Mouse (Mus musculus) heart, adult 18-20 months (tissue): ENCODE measurements around the gene Kcnip4. TPM values are rescaled to one million over a fixed set of nuclear protein-coding genes. Genes with fewer than 3 reads are reported as not detected.

Source experiments
- DNase-seq, 2 experiments: peaks; one replicate each; pipeline ENCODE4 v3.0.0; 2021 to 2022; ENCODE audit warnings: mixed read lengths in 1 of 2
- total RNA-seq, 2 experiments: library from RNA; stranded (reverse); gene quantifications; 2 replicates each; pipeline ENCODE4 v1.2.3; 2021

Gene Kcnip4
- total RNA-seq, 2 experiments from 2014 or later, result 0.35 TPM; not detected in 1

- no peak for DNase-seq
Measured at GRCm38 (mm10) chr5:48551753-48552152, 973.0 kb downstream of the Kcnip4 start.

- no peak for DNase-seq
Measured at GRCm38 (mm10) chr5:48545825-48546224, 978.9 kb downstream of the Kcnip4 start.

GRCm38 (mm10) chr5:48544784-48545734 lies 979.6 kb downstream of the Kcnip4 start:
- no peak for DNase-seq

GRCm38 (mm10) chr5:48518035-48518434 lies 1006.7 kb downstream of the Kcnip4 start:
- no peak for DNase-seq

GRCm38 (mm10) chr5:48513354-48513753 lies 1011.4 kb downstream of the Kcnip4 start:
- DNase-seq, result no peak

GRCm38 (mm10) chr5:48511357-48511756 lies 1013.4 kb downstream of the Kcnip4 start:
- DNase-seq, result no peak

GRCm38 (mm10) chr5:48510241-48510640 lies 1014.5 kb downstream of the Kcnip4 start:
- DNase-seq, result no peak

GRCm38 (mm10) chr5:48509194-48509930 lies 1015.3 kb downstream of the Kcnip4 start:
- DNase-seq, result peak in 1 of 2 experiments; percentile 23

- no peak for DNase-seq
Measured at GRCm38 (mm10) chr5:48503094-48503493, 1021.6 kb downstream of the Kcnip4 start.

GRCm38 (mm10) chr5:48502442-48502841 lies 1022.3 kb downstream of the Kcnip4 start:
- DNase-seq, result no peak

- DNase-seq, result no peak
Measured at GRCm38 (mm10) chr5:48500204-48500603, 1024.5 kb downstream of the Kcnip4 start.

- DNase-seq, result no peak
Measured at GRCm38 (mm10) chr5:48490864-48491477, 1033.7 kb downstream of the Kcnip4 start.

- no peak for DNase-seq
Measured at GRCm38 (mm10) chr5:48489549-48490288, 1035.0 kb downstream of the Kcnip4 start.

- DNase-seq, result no peak
Measured at GRCm38 (mm10) chr5:48483112-48483511, 1041.6 kb downstream of the Kcnip4 start.

- DNase-seq, result no peak
Measured at GRCm38 (mm10) chr5:48460221-48460620, 1064.5 kb downstream of the Kcnip4 start.

GRCm38 (mm10) chr5:48448888-48449287 lies 1075.8 kb downstream of the Kcnip4 start:
- DNase-seq, result no peak

GRCm38 (mm10) chr5:48430459-48430858 lies 1094.2 kb downstream of the Kcnip4 start:
- DNase-seq, result peak in 1 of 2 experiments; percentile 14

GRCm38 (mm10) chr5:48421957-48422356 lies 1102.8 kb downstream of the Kcnip4 start:
- DNase-seq, result no peak

- peak in 1 of 2 experiments; percentile 5 for DNase-seq
Measured at GRCm38 (mm10) chr5:48419741-48420140, 1105.0 kb downstream of the Kcnip4 start.

- no peak for DNase-seq
Measured at GRCm38 (mm10) chr5:48412261-48412660, 1112.4 kb downstream of the Kcnip4 start.

GRCm38 (mm10) chr5:48411462-48411861 lies 1113.2 kb downstream of the Kcnip4 start:
- no peak for DNase-seq

GRCm38 (mm10) chr5:48410348-48410747 lies 1114.4 kb downstream of the Kcnip4 start:
- DNase-seq, result no peak
